Mouse (Mus musculus): Measurements from ENCODE around the gene Olfr68.
"Not testable (repeated sequence)": the region's sequence is repeated elsewhere in the genome, so short reads cannot be mapped to it uniquely, and the experiment has no call there.

The Olfr68 gene

GRCm38 (mm10) chr7:103779598-103779997 lies at the start of gene Olfr68:
Gene Olfr68 (minus strand): TSS chr7:103779698.
- ChIA-PET CTCF (no interaction called here), POLR2A (no interaction called here)

DNA sequence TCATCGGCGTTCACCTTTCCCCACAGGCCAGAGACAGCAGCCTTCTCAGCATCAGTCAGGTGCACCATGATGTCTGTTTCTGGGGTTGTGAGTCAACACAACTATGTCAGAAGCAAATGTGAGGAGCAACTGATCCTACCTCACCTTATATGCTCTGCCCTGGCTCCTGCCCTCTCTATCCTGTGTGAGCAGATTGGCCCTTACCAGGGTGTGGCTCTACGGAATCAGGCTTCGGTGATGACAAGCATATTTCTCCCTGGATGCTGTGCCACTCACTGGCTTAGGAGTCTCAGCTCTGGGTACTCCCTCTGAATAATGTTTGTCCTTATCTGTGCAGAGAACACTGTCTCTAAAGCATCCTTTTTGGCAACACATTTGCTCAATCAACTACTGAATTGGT lies 48.3 kb upstream of the Olfr68 start, which contains the start of gene Hbb-bs:
TSS of gene Hbb-bs (minus strand) at position 289 of the 400 bp plus-strand sequence.
- POLR2A ChIA-PET, result no interaction called here
- CTCF ChIA-PET, result no interaction called here

GRCm38 (mm10) chr7:103827139-103827538 lies 47.6 kb upstream of the Olfr68 start:
- CTCF ChIA-PET, POLR2A ChIA-PET: not testable (repeated sequence)

DNA sequence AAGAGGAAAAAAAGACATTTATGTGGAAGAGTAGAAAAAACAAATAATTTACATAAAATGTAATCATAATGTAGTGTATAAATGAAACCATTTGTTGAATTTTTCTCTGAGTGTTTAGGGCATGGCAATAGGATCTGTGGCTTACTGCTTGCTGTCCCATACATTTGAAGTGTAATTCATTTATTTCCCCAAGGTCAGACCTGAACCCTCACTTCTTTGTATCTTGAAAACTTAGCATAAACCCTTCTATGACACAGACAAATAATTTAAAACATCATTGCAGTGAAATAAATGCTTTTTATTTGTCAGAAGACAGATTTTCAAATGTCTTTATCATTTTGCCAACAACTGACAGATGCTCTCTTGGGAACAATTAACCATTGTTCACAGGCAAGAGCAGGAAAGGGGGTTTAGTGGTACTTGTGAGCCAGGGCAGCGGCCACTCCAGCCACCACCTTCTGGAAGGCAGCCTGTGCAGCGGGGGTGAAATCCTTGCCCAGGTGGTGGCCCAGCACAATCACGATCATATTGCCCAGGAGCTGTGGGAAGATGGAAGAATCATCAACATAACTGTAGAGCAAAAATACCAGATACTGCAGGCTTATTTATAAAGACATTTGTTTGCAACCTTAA lies 46.9 kb upstream of the Olfr68 start:
- POLR2A ChIA-PET, result no interaction called here
- CTCF ChIA-PET, result no interaction called here

- POLR2A ChIA-PET, result no interaction called here
- CTCF ChIA-PET, result no interaction called here
Observed at GRCm38 (mm10) chr7:103825536-103826254, 46.2 kb upstream of the Olfr68 start.

- CTCF ChIA-PET, result no interaction called here
- POLR2A ChIA-PET, result no interaction called here
Observed at GRCm38 (mm10) chr7:103824597-103824996, 45.1 kb upstream of the Olfr68 start.

DNA sequence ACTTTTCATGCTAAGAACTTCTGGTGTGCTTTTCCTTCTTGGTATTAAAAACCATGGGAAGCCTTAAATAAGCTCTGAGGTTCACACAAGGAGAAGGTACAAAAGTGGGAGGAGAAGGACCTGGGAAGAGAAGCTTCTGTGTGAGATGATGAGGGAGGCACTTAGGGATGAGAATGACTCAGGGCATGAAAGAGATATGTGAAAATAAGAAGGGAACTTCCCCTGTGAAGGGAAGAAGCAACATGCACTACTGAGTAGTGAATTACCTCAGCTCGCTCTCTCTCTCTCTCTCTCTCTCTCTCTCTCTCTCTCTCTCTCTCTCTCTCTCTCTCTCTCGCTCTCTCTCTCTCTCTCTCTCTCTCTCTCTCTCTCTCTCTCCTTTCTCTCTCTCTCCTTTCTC lies 35.6 kb upstream of the Olfr68 start:
- POLR2A ChIA-PET, CTCF ChIA-PET: not testable (repeated sequence)

- ChIA-PET POLR2A (no interaction called here), CTCF (no interaction called here)
Observed at GRCm38 (mm10) chr7:103813766-103814165, 34.3 kb upstream of the Olfr68 start, which contains the start of gene Hbb-bt. Gene Hbb-bt (minus strand): TSS chr7:103813996.

DNA sequence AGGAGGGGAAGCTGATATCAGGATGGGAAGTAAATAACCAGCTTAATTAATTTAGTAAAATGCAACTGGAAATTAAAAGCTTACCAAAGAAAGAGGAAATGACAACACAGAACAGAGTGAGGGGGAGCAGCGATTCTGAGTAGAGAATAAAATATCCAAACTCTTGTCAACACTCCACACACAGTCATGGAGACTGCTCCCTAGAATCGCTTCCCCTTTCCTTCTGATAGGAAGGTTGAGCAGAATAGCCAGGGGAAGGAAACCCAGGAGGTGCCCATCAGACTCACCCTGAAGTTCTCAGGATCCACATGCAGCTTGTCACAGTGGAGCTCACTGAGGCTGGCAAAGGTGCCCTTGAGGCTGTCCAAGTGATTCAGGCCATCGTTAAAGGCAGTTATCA lies 33.7 kb upstream of the Olfr68 start:
- POLR2A ChIA-PET, CTCF ChIA-PET: not testable (repeated sequence)

DNA sequence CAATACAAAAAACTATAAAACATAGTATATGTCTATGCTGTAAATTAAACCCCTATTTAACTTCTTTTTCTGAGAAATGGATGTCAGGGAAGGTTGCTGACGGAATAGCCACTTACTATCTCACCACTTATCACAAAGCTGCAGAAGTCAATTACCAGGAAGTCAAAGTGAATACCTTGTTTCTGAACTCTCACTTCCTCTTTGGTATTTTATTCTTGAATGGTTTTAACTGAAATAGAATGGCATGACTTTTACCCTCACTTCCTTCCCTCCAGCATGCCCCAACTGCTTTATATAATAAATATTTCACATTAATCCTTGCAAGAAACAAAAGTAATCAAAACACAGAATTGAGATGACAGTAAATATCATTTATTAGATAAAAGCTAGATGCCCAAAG lies 32.7 kb upstream of the Olfr68 start:
- POLR2A ChIA-PET, result no interaction called here

DNA sequence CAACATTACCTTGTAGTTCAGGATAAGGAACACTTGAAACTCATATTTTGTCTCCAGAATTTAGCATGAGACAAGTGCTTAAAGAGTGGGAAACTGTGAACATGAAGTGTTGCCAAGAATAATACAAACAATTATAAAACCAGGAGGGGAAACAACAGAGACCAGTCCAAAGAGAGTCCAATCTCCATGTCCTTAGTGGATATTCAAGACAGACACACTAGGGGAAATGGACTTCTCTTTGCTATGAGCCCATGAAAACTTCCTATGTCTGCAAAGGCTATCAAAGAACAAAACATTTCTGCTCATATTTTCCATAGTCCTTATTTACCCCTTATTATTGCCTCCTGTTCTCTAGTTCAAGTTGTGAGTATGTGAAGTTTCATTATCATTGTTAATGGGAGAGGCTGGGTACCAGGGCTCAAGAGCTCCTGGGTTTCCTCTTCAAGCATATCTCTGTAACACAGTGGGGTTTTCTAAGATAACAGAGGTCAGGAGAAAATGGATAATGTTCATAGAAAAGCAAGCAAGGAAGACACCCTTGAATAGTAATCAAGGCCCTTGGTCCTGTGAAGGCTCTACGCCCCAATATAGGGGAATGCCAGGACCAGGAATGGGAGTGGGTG lies 31.8 kb upstream of the Olfr68 start:
- POLR2A ChIA-PET, result no interaction called here
- CTCF ChIA-PET, result no interaction called here

More for the DNA sequence above, 32.7 kb upstream of the Olfr68 start:
- CTCF ChIA-PET, result no interaction called here

DNA sequence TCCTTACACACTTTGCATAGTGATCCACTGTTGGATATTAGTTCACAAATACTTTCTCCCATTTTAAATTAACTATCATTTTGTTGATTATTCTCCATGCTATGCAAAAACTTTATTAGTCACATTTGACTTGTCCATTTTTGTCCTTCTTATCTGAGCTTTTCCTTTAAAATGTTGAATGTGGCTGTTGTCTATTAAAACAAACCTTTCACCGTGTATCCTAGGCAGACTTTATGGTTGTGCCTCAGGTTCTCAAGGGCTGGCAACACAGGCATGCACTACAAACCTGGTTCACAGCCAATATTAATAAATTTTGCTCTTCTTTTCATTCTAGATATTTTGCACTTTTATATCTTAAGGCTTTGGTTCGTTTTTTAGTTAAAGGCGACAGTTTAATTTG lies 31.2 kb upstream of the Olfr68 start:
- ChIA-PET POLR2A (no interaction called here), CTCF (interaction anchor here in 1 of 4 experiments (0.7 kb wide), 1 partner anchor 1271 kb away, joined by 5 read pairs; no protein-coding TSS in a partner anchor)

- CTCF ChIA-PET, result interaction anchor here in 1 of 4 experiments (0.6 to 0.7 kb wide), 2 partner anchors 1272 to 1298 kb away, joined by 3 to 5 read pairs; no protein-coding TSS in a partner anchor
Observed at GRCm38 (mm10) chr7:103810296-103810695, 30.8 kb upstream of the Olfr68 start.

GRCm38 (mm10) chr7:103809801-103810155 lies 30.3 kb upstream of the Olfr68 start:
- POLR2A ChIA-PET, result no interaction called here
- CTCF ChIA-PET, result interaction anchor here in 1 of 4 experiments (0.6 kb wide), 1 partner anchor 1298 kb away, joined by 3 read pairs; no protein-coding TSS in a partner anchor

More at GRCm38 (mm10) chr7:103810296-103810695, 30.8 kb upstream of the Olfr68 start:
- POLR2A ChIA-PET, result no interaction called here

GRCm38 (mm10) chr7:103808971-103809800 lies 29.7 kb upstream of the Olfr68 start:
- POLR2A ChIA-PET, result no interaction called here
- CTCF ChIA-PET, result interaction anchor here in 1 of 4 experiments (0.6 kb wide), 1 partner anchor 1297 kb away, joined by 3 read pairs; no protein-coding TSS in a partner anchor

- CTCF ChIA-PET, POLR2A ChIA-PET: not testable (repeated sequence)
Observed at GRCm38 (mm10) chr7:103808120-103808519, 28.6 kb upstream of the Olfr68 start.

GRCm38 (mm10) chr7:103806856-103807255 lies 27.4 kb upstream of the Olfr68 start:
- ChIA-PET POLR2A (interaction anchor here in 1 of 4 experiments (0.6 kb wide), 1 partner anchor 823 kb away, joined by 3 read pairs; no protein-coding TSS in a partner anchor), CTCF (interaction anchor here (0.5 to 1.4 kb wide), 16 partner anchors 13 to 1294 kb away, joined by 3 to 10 read pairs (median 3); partner anchors contain the start of genes Hbb-bh2 (in 1 of the 4), Olfr557 (in 1 of the 4) and Olfr599 (in 1 of the 4))

- CTCF ChIA-PET, result interaction anchor here in 3 of 4 experiments (0.6 to 1.9 kb wide), 8 partner anchors 14 to 898 kb away, joined by 3 to 7 read pairs (median 6); partner anchors contain the start of gene Olfr570 (in 1 of the 3)
- POLR2A ChIA-PET, result no interaction called here
Observed at GRCm38 (mm10) chr7:103792669-103793388, 13.3 kb upstream of the Olfr68 start.

DNA sequence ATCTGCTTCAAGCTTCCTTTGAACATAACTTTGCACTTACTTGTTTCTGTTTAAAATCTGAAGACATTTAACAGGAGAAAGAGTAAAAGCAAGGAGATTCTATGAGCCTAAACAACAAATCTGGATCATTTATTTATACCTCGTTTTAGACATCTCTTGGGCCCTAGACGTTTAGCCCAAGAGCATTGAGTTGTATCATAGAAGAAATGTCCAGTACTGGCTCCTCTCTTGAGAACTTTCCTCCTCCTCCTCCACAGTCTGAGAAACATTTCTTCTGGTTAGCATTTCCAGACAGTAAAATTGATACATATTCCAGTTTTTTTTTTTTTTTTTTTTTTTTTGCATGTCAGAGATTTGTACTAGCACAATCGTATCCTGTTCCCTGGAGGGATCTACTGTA lies 12.2 kb upstream of the Olfr68 start, which contains the start of gene Olfr67:
TSS of gene Olfr67 (minus strand) at position 101 of the 400 bp plus-strand sequence.
- POLR2A ChIA-PET, result no interaction called here
- CTCF ChIA-PET, result interaction anchor here in 2 of 4 experiments (1.0 to 1.4 kb wide), 2 partner anchors 15 to 151 kb away, joined by 4 to 6 read pairs; no protein-coding TSS in a partner anchor

Data from embryonic stem cell, embryonic (primary cell).